Mouse (Mus musculus): ENCODE measurements around the gene Megf6.
A peak's percentile ranks its signal among the peaks of the same experiment; 100 is the strongest.

Megf6 gene

GRCm38 (mm10) chr4:154159961-154160537, 10.5 kb upstream of the Megf6 start:
- DNase-seq (ENCODE audit: low spot score): peak; percentile 37

DNA sequence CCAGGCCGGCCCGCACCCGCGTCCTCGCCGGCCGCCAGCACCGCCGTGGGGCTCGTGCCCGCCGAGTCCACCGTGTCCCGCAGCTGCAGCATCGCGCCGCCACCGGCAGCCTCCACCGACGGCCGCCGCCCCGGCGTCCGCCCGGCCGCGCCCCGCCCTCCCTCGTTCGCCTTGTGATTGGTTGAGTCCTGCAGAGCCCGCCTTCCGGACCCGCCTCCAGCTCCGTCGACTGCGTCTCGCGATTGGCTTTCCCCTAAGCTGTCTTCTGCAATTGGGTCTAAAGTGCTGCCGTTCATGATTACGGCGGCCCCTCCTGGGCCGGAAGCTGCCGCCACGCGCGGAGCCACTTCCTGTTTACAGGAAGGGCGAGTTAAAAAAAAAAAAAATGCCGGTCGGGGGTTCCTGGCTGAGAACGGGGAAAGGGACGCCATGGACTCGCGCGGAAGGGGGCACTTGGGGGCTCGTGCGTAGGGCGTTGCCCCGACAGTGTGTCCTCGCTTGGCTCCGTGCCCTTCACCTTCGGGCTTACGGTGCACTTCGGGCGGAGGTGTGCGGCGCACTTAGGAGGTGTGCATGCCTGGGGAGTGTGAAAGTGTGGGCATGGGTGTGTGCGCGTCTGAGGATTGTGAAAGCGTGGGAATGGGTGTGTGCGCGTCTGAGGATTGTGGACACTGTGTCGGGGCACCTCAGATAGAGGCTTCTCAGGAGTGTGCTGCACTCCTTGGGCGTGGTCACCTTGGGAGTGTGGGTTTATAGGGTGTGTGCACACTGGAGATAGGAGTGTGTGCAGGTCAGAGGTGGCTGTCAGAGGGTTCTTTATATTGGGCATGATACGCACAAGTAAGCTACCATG, 9.8 kb upstream of the Megf6 start, which contains the start of gene Tprgl:
Gene Tprgl, minus strand, starts transcription at position 129 of the 853 bp plus-strand sequence.
- peak; percentile 97 for DNase-seq (ENCODE audit: low spot score)

- DNase-seq (ENCODE audit: low spot score): no peak
Measured at GRCm38 (mm10) chr4:154163296-154163695, 7.2 kb upstream of the Megf6 start.

GRCm38 (mm10) chr4:154167053-154167452, 3.5 kb upstream of the Megf6 start:
- no peak for DNase-seq (ENCODE audit: low spot score)

GRCm38 (mm10) chr4:154170021-154170420, 509 bp upstream of the Megf6 start:
- DNase-seq (ENCODE audit: low spot score): no peak

GRCm38 (mm10) chr4:154171151-154171930, 811 bp downstream of the Megf6 start:
- no peak for DNase-seq (ENCODE audit: low spot score)

- no peak for DNase-seq (ENCODE audit: low spot score)
Measured at GRCm38 (mm10) chr4:154171931-154172604, 1.5 kb downstream of the Megf6 start.

- no peak for DNase-seq (ENCODE audit: low spot score)
Measured at GRCm38 (mm10) chr4:154177257-154177656, 6.7 kb downstream of the Megf6 start.

DNA sequence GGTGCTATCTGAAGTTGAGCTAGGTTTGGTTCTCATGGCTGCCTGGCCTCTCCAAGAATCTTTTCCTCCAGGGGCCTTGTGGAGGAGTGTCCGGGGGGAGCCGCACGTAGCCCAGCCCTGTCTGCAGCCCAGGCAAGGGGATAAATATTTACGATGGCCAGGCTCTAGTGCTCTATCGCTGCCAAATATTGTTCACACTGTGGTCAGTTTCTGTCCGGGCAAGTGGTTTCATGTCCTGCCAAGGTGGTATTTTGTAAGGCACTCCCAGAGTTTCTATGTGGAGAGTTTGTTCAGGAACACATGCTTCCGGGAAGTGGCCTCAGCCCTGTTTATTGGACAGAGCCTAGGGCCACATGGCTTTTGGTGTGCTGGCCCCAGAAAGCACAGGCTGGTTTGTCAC, 10.5 kb downstream of the Megf6 start:
- no peak for DNase-seq (ENCODE audit: low spot score)

GRCm38 (mm10) chr4:154183566-154183965, 13.0 kb downstream of the Megf6 start:
- no peak for DNase-seq (ENCODE audit: low spot score)

DNA sequence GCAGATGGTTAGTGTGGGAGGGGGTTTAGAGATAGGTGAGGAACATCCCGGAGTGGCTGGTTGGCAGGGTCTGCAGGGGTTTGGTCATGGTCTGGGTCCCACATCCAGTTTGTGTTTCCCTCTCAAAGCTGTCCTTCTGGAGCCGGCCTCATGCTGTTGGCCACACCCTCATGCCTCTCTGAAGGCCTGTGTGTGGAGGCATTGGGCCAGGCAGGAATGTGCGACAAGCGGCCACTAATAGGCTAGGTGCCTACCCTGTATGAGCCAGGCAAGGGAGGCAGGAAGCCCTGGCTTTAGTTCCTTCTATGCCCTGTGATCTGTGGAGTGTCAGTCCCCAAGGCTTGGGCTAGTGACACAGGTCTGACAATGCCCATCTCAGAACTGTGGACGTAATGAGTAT, 14.5 kb downstream of the Megf6 start:
- no peak for DNase-seq (ENCODE audit: low spot score)

DNA sequence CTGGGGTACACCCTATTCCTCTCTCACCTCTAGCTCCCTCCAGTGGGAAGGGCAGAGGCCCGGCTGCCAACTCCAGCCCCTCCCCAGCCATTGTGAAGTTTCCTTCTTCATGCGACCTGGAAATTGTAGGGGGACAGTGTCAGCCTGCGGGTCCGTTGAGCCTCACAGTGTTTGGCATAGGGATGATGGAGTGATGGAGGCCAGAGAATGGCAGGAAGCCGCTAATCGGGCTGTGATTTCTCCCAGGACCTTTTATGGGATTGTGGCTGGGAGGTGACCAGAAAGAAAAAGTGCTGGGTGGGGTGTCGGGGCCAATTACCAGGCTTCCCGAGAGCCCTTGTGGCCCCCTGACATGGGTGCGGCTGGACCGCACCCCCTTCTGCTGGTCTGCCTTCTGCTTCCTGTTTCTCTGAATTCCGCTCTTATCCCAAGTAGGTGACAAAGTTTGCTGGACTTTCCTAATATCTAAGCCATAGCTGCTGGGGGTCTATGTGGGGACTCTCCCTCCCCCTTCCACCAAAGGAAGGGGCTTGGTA, 15.5 kb downstream of the Megf6 start:
- DNase-seq (ENCODE audit: low spot score): no peak

GRCm38 (mm10) chr4:154188948-154189347, 18.4 kb downstream of the Megf6 start:
- DNase-seq (ENCODE audit: low spot score): no peak

GRCm38 (mm10) chr4:154197961-154198360, 27.4 kb downstream of the Megf6 start:
- DNase-seq (ENCODE audit: low spot score): no peak

- DNase-seq (ENCODE audit: low spot score): no peak
Measured at GRCm38 (mm10) chr4:154198377-154198961, 27.9 kb downstream of the Megf6 start.

DNA sequence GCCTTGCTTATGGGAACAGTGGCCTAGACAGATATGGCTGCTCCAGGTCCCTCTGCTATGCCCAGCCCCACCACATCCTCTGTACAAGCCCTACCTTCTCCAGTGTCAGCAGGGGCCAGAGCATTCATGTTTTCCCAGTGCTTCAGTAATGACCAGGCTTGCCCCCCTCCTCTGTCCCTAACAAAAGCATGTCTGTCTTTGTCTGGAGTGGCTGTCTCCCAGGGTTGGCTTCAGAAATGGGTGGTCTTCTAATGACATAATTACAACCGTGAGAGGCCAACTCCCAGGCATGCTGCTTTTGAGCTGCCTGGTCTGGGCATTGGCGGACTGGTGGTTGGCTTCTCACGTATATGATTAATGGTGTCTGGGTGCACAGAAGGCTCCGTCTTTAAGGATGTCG, 31.0 kb downstream of the Megf6 start:
- no peak for DNase-seq (ENCODE audit: low spot score)

DNA sequence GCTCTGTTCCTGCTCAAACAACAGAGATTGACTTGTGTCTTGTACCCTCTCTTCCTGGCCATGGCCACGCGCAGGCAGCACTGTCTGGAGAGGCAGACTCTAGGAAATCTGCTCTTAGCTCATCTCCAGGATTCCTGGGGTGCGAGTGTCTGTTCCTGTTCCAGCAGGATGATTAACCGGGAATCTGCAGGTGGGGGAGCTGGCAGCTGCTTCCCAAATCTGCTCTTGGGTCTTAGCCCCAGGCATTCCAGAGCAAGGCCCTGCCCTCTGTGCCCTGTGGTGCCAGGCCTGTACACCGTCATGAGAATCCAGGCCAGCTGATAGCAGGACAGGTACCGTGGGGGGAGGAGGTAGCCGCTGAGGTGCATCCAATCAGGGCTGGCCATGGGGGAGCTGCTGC, 34.0 kb downstream of the Megf6 start:
- DNase-seq (ENCODE audit: low spot score): no peak

DNA sequence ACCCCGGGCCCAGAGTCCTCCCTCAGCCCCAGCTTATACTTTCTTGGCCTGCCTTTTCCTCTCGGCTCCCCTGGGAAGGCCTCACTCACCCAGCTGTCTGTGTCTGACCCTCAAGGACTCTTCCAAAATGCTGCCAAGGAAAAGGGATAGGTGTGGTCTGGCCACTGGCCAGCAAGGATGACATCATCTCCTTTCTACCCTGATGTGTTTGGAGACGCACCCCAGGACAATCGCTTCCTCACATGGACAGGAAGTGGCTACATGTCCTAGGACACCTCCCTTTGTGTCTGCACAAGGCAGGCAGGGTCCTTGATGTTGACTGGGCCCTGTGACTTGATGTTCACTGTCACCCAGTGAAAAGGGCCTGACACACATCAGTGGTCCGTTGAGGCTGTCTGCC, 34.9 kb downstream of the Megf6 start:
- no peak for DNase-seq (ENCODE audit: low spot score)

DNA sequence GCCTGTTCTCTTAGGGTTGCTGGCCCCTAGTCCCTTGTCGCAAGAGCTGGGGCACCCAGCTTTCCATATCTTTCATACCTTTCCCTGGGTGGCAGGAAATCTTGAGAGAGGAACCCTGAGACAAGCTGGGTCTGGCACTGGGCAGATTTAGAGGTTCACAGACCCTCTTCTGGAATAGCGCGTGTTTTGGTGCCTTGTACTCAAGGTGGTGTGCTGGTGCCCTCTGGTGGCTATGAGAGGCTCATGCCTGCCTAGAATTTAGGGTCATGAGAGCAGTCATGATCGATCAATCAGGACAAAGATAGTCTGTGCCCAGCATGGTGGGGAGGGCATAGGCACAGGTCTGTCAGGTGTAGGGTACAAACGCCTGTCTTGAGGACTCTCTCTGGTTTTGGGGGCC, 36.7 kb downstream of the Megf6 start:
- no peak for DNase-seq (ENCODE audit: low spot score)

- DNase-seq (ENCODE audit: low spot score): no peak
Measured at GRCm38 (mm10) chr4:154209054-154209453, 38.5 kb downstream of the Megf6 start.

- no peak for DNase-seq (ENCODE audit: low spot score)
Measured at GRCm38 (mm10) chr4:154209825-154210224, 39.3 kb downstream of the Megf6 start.

DNA sequence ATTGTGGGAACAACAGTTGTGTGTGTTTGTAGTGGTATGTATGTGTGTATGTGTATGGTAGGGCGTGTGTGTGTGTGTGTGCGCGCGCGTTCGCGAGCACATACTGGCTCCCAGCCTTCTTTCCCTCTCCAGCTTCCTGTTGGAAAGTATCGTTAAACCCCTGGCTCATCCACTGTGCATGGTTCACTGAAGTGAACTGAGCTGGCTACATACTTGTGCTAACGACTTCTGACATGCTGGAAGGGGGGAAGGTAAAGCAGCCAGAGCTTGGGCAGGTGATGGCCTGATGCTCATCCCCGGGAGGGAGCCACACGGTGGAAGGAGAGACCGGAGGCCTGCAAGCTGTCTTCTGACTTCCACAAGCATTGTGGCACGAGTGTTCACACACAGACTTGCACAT, 40.9 kb downstream of the Megf6 start:
- DNase-seq (ENCODE audit: low spot score): no peak
